Mouse (Mus musculus) granulocyte monocyte progenitor cell, adult 5-6 weeks (primary cell): Measurements from ENCODE around the gene Arhgef15. TPM values are rescaled to one million over a fixed set of nuclear protein-coding genes. Genes with fewer than 3 reads are reported as not detected.
A peak's percentile ranks its signal among the peaks of the same experiment; 100 is the strongest.

Experiments
- ATAC-seq: replicated peaks from 2 replicates; pipeline ENCODE4 v1.8.0; 2016; ENCODE audit warnings: mild to moderate bottlenecking, moderate TSS enrichment, inconsistent platforms; ENCODE audit not compliant: poor library complexity, severe bottlenecking
- total RNA-seq, 2 experiments: library from RNA; stranded (forward) in 1 of 2; stranded (reverse) in 1 of 2; fragments of 200-712, 200-1000 nt in 1 of 2; fragments of >200 nt in 1 of 2; fragmentation: Nextera tagmentation in 1 of 2; gene quantifications; 2 replicates each; pipeline ENCODE4 v1.2.3; 2014 to 2017

Gene Arhgef15
- total RNA-seq, 2 experiments from 2014 or later = 0.05 TPM; not detected in 1

DNA sequence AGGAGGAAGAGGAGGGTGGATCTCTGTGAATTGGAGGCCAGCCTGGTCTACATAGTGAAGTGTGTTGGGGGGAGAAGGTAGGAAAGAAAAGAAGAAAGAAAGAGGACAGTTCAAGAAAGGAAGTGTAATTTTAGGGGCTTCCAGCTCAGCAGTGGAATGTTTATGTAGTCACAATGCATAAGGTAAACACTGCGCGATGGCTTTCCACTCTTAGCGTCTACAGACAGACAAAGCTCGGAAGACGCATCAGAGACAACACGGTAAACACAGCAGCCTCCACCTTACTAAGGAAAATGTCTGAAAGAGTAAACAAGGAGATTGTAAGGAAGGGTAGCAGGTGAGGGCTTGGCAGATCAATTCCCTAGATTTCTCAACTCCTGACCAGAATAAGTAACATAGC, 27.3 kb downstream of the Arhgef15 start:
- no peak for ATAC-seq

DNA sequence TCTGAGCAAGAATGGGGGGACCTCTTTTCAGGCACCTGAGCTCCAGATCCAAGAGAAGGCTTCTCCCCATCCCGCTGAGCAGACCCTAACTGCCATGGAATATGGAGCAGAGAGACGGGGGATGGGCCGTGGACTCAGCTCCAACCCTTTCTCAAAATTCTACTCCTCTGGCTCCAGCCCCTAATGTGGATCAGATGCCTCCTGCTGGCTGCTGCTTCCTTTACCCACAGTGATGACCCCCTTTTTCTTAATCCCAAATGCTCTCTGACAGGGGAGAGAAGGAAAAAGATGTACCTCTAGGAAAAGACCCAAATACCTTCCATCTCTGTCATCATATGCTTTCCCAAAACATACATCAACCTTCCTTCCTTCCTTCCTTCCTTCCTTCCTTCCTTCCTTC, 30.3 kb downstream of the Arhgef15 start, which contains the start of gene Odf4:
Gene Odf4, minus strand, starts transcription at position 101 of the 400 bp plus-strand sequence.
- ATAC-seq = no peak

DNA sequence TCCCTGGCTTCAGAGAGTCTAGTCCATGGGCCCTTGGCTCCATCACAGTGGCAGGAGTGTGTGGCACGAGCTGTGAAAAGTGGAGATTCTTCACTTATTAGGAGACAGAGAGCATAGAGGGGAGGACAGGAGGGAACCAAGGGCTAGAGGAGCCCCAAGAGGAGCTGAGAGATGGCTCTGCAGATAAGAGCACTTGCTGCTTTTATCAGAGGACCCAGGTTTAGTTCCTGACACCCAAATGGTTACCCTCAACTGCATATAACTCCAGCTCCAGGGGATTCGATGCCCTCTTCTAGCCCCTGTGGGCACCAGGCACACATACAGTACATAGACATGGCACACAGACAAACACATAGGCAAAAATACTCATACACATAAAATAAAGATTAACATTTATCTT, 32.5 kb downstream of the Arhgef15 start:
- no peak for ATAC-seq

DNA sequence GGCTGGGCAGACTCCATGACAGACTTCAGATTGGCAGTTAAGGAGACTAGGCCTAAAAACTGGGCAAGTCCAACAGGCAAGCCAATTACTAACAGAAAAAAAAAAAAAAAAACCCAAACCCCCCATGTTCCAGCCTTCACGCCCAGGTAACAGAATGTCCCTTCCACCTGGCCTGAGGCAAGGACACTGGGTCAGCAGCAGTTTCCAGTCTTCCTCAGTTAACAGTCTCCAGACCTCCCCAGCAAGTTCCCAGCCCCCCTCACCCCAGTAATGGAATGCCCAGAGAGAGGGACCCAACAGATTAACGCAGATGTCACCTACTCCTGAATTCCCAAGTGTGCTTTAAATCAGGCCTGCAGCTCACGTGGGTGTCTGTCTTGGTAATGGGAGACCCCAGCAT, 34.1 kb downstream of the Arhgef15 start:
- no peak for ATAC-seq

DNA sequence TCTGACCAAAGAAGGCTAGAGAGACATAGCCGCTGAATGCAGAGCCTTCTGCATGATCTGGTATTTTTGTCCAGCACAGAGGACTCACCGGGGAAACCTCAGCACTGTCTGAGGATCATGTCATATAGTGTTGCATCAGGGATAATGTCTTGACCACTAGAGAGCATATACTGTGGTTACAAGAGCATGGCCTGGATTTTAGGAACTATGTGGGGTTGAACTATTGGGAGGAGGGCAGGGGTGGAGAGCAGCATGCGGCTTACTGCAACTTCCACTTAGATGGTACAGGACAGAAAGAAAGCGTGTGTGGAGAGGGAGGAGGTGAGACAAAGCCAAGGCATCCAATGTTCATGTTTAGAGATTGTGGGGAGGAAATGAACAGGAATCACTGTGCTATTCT, 42.7 kb downstream of the Arhgef15 start:
- ATAC-seq = peak; percentile 95

DNA sequence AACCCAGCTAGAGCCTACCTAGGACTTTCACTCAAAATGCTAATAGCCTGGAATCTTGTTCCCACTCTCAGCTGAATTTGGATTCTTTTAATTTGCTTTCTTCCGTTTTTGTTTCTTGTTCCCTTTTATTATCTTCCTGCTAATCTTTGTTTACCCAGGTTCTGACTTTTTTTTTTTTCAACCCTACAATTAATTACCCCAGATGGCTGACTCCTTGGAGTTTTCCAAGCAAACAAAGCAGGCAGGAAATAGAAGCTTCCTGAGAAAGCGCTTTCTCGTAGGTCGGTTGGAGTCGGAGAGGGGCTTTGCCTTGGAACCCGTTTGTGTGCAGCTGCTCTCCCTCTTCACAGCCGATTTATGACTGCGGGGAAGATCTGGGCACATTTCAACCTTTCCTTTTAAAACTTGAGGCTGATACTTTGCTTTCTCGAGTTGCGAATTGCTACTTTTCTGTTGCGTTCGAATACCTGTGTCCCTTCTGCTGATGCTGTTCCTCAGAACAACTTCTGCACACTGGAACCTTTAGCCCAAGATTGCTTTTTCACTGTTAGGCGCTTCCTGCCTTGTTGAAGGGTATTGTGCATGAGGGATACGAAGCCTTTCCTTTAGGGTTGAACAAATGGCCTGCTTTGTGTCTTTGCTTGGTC, 45.6 kb downstream of the Arhgef15 start:
- no peak for ATAC-seq

DNA sequence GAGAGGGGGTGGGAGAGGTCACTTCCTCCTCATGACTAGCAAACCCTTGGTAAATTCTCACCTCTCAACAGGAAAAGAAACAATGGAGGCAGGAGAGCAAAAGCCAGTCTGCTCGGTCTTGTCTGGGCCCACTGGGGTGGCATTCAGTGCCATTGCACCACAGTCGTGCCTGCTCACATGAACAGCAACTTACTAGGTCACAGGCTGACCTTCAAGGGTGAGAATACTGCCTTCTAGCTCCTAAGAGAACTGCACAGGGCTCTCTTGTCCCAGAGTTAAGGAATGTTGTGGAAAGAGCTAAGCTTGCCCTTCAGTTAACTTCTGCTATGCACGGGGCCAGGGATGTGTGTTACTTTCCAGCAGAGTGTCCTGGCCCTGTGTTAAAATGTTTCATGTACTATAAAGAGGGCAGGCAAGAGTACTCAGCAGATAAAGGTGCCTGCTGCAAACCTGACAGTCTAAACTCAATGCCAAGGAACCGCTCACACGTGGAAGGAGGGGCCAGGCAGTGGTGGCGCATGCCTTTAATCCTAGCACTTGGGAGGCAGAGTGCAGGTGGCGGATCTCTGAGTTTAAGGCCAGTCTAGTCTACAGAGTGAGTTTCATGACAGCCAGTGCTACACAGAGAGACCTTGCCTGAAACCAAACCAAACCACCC, 48.3 kb downstream of the Arhgef15 start:
- no peak for ATAC-seq

DNA sequence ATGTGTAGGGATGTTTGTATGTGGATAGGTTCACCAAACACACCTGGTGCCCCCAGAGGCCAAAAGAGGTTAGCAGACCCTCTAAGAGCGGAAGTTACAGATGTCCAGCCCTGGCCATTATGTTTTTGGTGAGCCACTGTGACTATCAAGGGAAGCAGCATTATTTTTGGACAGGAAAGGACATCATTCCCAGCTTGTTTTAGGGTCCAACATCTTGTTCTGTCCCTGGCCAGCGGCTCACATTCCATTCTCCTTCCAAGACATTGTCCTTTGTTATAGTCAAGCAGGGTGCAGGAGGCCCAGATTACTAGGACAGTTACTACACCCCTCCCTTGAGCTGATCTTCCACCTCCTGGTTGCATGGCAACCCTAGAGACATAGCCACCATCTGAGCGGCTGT, 50.0 kb downstream of the Arhgef15 start:
- ATAC-seq = no peak

DNA sequence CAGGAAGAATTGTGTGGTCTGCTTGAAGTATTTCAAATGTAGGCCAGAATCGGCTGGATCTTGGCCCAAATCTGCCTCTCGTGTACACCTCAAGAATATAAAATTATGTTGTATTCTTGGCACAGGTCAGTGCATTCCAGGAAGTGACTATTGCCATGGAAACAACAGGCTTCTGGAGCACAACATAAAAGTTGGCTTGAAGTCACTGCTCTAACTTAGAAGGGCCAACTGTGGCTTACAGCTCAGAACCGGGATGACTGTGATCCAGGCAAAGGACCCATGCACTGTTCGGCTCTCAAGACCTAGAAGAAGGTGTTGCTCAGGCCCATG, 50.9 kb downstream of the Arhgef15 start:
- ATAC-seq = no peak

DNA sequence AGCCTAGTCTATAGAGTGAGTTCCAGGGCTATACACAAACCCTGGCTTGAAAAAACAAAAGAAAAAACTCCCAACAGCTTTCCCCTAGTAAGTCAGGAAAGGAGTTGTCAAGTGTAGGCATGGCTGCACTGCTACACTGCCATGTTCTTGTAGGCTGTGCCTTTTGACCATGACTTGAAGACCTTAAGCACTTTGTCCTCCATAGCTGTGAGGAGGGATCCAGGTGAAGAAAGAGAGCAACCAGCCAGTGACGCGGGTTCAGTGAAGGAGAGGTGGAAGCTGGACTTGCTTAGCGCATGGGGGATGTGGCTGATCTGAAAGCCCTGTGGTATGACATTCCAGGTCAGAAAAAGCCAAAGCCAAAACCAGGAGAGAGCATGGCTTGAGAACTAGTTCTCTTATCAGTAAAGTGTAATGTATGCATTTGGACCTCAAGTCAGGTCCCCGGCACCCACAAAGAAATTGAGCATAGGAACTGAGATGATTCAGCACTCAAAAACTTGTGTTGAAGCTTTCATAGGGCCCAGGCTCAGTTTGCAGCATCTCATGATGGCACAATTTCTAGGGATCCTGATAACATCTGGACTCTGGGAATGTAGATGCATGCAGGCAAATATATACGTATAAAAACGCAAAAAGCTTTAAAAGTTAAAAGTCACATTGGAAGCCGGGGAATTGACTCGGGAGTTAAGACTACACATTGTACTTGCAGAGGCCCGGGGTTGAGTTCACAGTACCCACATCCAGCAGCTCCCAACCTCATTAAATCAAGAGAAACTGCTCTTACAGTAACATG, 51.4 kb downstream of the Arhgef15 start:
- no peak for ATAC-seq

DNA sequence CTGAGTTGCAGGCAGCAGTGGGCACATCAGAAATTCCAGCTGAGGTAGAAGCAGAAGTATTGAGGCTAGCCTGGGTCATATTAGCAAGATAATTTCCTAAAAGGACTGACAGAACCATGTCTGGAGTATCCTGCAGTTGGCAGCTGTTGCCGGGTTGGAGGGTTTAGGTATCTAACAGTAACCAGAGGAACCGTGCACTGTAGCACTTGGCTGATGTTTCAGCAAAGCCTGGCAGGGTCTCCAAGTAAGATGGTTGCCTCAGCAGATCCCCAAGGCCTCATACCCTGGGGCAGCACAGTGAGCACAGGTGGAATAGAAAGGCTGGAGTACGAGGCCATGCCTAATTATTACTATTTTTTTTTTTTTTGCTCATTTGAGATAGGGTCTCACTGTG, 52.1 kb downstream of the Arhgef15 start:
- ATAC-seq = no peak

DNA sequence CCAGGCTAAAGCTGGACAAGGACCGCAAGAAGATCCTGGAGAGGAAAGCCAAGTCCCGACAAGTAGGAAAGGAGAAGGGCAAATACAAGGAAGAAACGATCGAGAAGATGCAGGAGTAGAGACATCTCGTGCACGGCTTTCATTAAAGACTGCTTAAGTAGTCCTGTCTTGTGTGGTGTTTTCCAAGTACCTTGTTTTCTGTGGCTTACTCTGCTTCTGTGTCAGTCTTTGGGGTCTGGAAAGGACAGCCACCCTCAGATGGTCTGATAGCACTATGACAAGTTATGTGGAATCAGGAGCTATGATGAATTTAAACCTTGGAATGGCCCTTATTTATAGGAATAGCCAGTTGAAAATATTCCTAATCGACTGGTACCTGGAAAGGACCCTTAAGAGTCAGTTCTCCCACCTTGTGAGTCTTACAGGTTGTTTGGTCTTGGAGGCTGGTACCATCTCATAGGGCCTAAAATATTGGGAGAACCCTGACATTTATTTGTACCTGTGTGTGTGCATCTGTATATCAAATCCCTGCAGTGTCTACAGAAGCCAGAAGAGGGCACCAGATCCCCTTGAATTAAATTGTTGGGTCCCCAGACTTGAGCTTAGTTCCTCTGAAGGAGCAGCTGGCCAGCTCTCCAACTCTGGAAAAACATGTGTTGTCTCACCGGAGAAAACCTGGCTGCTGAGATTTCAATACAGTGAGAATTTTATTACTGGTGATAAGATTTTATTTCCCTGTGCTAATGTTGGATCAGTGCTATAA, 52.7 kb downstream of the Arhgef15 start:
- peak; percentile 45 for ATAC-seq

DNA sequence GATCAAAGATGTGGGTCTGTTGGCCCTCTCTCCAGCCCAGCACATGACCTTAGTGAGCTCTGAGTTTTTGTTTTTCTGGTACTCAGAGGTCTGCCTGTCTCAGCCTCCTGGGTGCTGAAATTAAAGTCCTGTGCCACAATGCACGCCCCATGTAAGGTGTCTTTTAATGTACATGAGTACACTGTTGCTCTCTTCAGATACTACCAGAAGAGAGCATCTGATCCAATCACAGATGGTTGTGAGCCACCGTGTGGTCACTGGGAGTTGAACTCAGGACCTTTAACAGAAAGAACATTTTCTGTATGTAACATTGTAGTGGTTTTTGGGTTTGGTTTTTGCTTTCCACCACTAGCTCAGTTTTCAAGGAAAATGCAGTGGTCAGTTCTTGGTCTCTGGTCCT, 53.5 kb downstream of the Arhgef15 start:
- no peak for ATAC-seq

DNA sequence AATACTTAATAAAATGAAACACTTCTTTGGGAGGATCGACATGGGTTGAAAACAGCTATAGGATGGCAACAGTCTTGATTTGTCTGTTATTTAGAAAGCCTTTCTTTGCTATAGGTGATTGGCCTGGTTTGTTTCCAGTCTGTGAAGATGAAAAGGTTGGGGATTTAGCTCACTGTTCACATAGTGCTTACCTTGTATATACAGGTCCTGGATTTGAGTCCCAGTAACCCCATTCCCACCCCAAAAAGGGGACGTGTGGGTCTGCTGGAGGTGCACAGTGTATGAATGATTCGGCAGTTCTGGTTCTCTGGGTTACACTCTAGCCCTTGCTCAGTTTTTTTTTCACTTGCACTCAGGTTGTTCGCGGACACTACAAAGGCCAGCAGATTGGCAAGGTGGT, 54.5 kb downstream of the Arhgef15 start:
- ATAC-seq = no peak

DNA sequence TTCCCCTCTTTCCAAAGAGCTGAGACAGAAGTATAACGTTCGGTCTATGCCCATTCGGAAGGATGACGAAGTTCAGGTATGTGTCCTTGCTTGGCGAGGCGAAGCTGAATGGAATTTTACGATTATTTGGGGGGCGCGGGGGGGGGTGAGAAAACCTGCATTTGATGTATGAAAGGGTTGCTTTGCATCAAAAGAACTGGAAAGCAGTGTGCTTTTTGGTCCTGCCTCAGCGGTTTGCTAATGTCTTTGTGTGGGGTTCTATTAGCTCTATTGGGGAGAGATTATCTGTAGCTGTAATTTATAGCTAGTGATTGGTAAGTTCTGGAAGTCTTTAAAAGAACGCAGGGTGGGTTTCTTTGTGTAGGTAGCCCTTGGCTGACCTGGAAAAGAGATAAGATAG, 54.9 kb downstream of the Arhgef15 start:
- no peak for ATAC-seq

DNA sequence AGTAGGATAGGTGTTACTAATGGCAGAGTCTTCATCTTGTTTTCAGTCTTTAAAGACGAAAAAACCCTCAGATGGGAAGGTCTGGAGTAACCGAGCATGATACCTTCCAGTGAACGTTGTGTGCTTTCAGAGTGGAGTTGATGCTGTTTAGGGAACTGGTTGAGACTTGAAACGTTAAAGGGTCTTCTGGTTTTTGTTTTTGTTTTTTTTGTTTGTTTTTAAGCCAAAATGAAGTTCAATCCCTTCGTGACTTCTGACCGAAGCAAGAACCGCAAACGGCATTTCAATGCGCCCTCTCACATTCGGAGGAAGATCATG, 55.3 kb downstream of the Arhgef15 start:
- ATAC-seq = no peak

DNA sequence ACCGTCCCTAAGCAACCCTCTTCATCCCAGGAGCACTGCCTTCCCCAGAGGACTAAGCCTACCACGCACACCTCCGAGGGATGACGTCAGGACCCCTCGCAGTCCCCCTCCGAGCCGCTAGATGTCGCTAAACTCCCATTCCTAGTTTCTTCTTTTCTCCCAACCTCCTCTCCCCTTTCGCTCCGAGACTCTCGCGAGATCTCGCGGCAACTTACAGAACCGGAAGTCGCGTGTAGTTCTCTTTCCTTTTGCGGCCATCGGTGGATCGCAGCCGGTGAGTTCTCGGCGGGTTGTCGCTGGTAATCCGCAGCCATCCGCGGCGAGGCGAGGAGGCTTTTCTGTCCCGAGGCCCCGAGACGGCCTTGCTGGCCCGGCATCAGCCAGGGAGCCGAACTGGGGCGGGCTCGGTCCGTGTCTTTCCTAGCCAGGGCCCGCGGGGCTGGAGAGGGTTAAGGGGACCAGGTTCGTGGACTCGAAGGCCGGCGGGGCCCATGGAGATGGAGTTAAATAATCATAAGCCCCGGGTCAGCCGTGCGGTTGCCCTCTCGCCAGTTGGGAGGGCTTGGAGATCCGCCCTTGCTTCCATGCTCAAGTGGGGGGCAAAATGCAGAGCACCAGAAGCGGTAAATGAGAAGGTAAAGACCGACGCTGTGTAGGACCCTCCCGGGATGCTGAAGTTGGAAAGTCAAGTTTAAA, 55.8 kb downstream of the Arhgef15 start, which contains the start of gene Rpl26:
Gene Rpl26, plus strand, starts transcription at position 233 of the 696 bp plus-strand sequence.
- ATAC-seq = peak; percentile 94

DNA sequence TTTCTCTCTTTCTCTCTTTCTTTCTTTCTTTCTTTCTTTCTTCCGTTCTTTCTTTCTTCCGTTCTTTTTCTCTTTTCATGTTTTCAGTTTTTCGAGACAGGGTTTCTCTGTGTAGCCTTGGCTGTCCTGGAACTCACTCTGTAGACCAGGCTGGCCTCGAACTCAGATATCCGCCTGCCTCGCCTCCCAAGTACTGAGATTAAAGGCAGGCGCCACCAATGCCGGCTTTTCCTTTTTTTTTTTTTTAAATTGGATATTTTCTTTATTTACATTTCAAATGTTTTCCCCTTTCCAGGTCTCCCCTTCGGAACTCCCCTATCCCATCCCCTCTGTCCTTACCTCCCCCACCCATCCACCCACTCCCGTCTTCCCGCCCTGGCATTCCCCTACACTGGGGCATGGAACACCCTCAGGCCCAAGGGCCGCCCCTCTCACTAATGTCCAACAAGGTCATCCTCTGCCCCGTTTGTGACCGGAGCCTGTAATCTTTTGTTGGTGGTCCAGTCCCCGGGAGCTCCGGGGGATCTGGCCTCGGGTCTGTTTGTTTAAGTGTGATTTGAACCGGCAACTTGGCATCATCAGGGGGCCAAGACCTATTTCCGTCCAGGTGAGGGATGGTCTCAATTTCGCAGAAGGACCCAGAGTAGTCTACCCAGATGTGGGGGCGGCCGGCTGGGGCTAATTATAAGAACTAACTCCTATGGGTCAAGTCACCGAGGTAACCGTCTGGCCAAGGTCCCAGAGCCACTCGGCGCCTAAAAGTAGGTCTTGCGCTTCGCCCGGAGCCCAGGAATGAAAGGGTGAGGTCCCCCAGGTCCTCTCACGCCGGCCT, 56.5 kb downstream of the Arhgef15 start:
- ATAC-seq = no peak

DNA sequence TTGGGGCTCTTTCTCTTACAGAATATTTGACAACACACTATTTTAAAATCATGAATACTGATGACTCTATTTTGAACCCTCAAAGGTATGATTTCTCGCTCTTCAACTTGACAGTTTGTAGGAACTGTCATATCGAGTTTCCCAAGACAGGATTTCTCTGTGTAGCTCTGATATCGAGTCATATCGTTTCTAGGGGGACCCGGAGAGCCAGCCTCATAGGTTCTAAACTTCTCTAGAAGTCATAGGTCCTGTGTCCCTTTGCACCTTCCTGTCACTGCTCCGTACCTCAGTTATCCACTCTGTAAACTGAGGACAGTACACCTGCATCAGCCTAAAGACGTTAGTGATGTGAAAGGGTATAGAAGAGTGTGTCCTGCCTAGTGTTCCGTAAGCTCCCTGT, 57.5 kb downstream of the Arhgef15 start:
- no peak for ATAC-seq
